Mouse (Mus musculus): ENCODE results near the gene Bphl. TPM values are rescaled to one million over a fixed set of nuclear protein-coding genes. Genes with fewer than 3 reads are reported as not detected.

The Bphl gene
- polyA plus RNA-seq, 1 experiment from 2014 or later: 72.1 TPM

- Histone ChIP-seq H3K4me2 (replicated peaks) (no peak overlapping the region), H3K36me3 (peaks cover 29% of the 10 kb centered on the region), H3K4me3 (replicated peaks) (no peak overlapping the region), H3K9me3 (replicated peaks) (no peaks in the 10 kb centered on the region), H3K27me3 (no peaks in the 10 kb centered on the region), H3K27ac (replicated peaks) (no peak overlapping the region), H3K9ac (no peak overlapping the region), H3K4me1 (peaks cover 12% of the 10 kb centered on the region)
- no peak for ATAC-seq (ENCODE audit: insufficient number of reproducible peaks, low FRiP score, low TSS enrichment, low read depth)
- WGBS: 85% methylated on average over 3 of the region's 3 CpGs
Observed at GRCm38 (mm10) chr13:34035424-34035823, 2.0 kb upstream of the Bphl start.

GRCm38 (mm10) chr13:34036726-34037125, 671 bp upstream of the Bphl start:
- Histone ChIP-seq H3K9me3 (replicated peaks) (no peaks in the 10 kb centered on the region), H3K27me3 (no peaks in the 10 kb centered on the region), H3K4me2 (replicated peaks) (no peak overlapping the region), H3K4me1 (peaks cover 12% of the 10 kb centered on the region), H3K36me3 (peaks cover 19% of the 10 kb centered on the region), H3K27ac (replicated peaks) (peak overlapping the region; percentile 78), H3K9ac (no peak overlapping the region), H3K4me3 (replicated peaks) (no peak overlapping the region)
- ATAC-seq (ENCODE audit: insufficient number of reproducible peaks, low FRiP score, low TSS enrichment, low read depth): no peak
- 84% methylated on average over 5 of the region's 5 CpGs for WGBS

- peak overlapping the region; percentile 62 for H3K4me3 ChIP-seq (replicated peaks)
- 30% methylated on average over 5 of the region's 5 CpGs for WGBS
- no peak for ATAC-seq (ENCODE audit: insufficient number of reproducible peaks, low FRiP score, low TSS enrichment, low read depth)
- no peaks in the 10 kb centered on the region for H3K27me3 ChIP-seq
- H3K4me1 ChIP-seq: peaks cover 12% of the 10 kb centered on the region
- H3K9me3 ChIP-seq (replicated peaks): no peaks in the 10 kb centered on the region
- peaks cover 11% of the 10 kb centered on the region for H3K36me3 ChIP-seq
- H3K27ac ChIP-seq (replicated peaks): peak overlapping the region; percentile 78
- H3K9ac ChIP-seq: peak overlapping the region; percentile 70
- H3K4me2 ChIP-seq (replicated peaks): peak overlapping the region; percentile 65
Observed at GRCm38 (mm10) chr13:34038056-34038432, 647 bp downstream of the Bphl start.

- Histone ChIP-seq H3K9ac (no peak overlapping the region), H3K4me2 (replicated peaks) (peak overlapping the region; percentile 65)
Observed at GRCm38 (mm10) chr13:34038901-34039341, 1.5 kb downstream of the Bphl start.

GRCm38 (mm10) chr13:34040091-34040490, 2.7 kb downstream of the Bphl start:
- Histone ChIP-seq H3K9me3 (replicated peaks) (no peaks in the 10 kb centered on the region), H3K4me3 (replicated peaks) (no peak overlapping the region), H3K27me3 (no peaks in the 10 kb centered on the region), H3K4me1 (peaks cover 12% of the 10 kb centered on the region), H3K4me2 (replicated peaks) (no peak overlapping the region), H3K9ac (no peak overlapping the region), H3K27ac (replicated peaks) (no peak overlapping the region), H3K36me3 (0 out of 2 replicates have a peak, but pooled peaks cover 6% of the 10 kb centered on the region)
- no peak for ATAC-seq (ENCODE audit: insufficient number of reproducible peaks, low FRiP score, low TSS enrichment, low read depth)
- 84% methylated on average over 3 of the region's 3 CpGs for WGBS

More at GRCm38 (mm10) chr13:34038901-34039341, 1.5 kb downstream of the Bphl start:
- Histone ChIP-seq H3K36me3 (peaks cover 2% of the 10 kb centered on the region), H3K4me1 (peaks cover 12% of the 10 kb centered on the region), H3K27me3 (no peaks in the 10 kb centered on the region), H3K27ac (replicated peaks) (no peak overlapping the region), H3K4me3 (replicated peaks) (peak overlapping the region; percentile 62), H3K9me3 (replicated peaks) (no peaks in the 10 kb centered on the region)
- WGBS: 27% methylated on average over 8 of the region's 8 CpGs
- no peak for ATAC-seq (ENCODE audit: insufficient number of reproducible peaks, low FRiP score, low TSS enrichment, low read depth)

- no peak overlapping the region for H3K4me3 ChIP-seq (replicated peaks)
- H3K4me1 ChIP-seq: peaks cover 6% of the 10 kb centered on the region
- H3K27me3 ChIP-seq: no peaks in the 10 kb centered on the region
- 69% methylated on average over 7 of the region's 7 CpGs for WGBS
- peaks cover 23% of the 10 kb centered on the region for H3K36me3 ChIP-seq
- no peak overlapping the region for H3K4me2 ChIP-seq (replicated peaks)
- no peak for ATAC-seq (ENCODE audit: insufficient number of reproducible peaks, low FRiP score, low TSS enrichment, low read depth)
- no peak overlapping the region for H3K27ac ChIP-seq (replicated peaks)
- H3K9me3 ChIP-seq (replicated peaks): no peaks in the 10 kb centered on the region
- no peak overlapping the region for H3K9ac ChIP-seq
Observed at GRCm38 (mm10) chr13:34043716-34044393, 6.5 kb downstream of the Bphl start.

- H3K4me3 ChIP-seq (replicated peaks): no peak overlapping the region
- no peak overlapping the region for H3K27ac ChIP-seq (replicated peaks)
- no peak overlapping the region for H3K9ac ChIP-seq
- no peak for ATAC-seq (ENCODE audit: insufficient number of reproducible peaks, low FRiP score, low TSS enrichment, low read depth)
- no peaks in the 10 kb centered on the region for H3K27me3 ChIP-seq
- 60% methylated on average over 5 of the region's 5 CpGs for WGBS
- no peak overlapping the region for H3K4me2 ChIP-seq (replicated peaks)
- H3K9me3 ChIP-seq (replicated peaks): no peaks in the 10 kb centered on the region
- H3K36me3 ChIP-seq: peaks cover 41% of the 10 kb centered on the region
- H3K4me1 ChIP-seq: 0 out of 2 replicates have a peak, but pooled peaks cover 3% of the 10 kb centered on the region
Observed at GRCm38 (mm10) chr13:34045511-34046249, 8.3 kb downstream of the Bphl start.

- ATAC-seq (ENCODE audit: insufficient number of reproducible peaks, low FRiP score, low TSS enrichment, low read depth): peak; percentile 74
- WGBS: 39% methylated on average over 11 of the region's 11 CpGs
- H3K4me3 ChIP-seq (replicated peaks): no peak overlapping the region
- no peak overlapping the region for H3K27ac ChIP-seq (replicated peaks)
- no peaks in the 10 kb centered on the region for H3K9me3 ChIP-seq (replicated peaks)
- H3K27me3 ChIP-seq: no peaks in the 10 kb centered on the region
- no peak overlapping the region for H3K9ac ChIP-seq
- H3K4me2 ChIP-seq (replicated peaks): no peak overlapping the region
- 0 out of 2 replicates have a peak, but pooled peaks cover 3% of the 10 kb centered on the region for H3K4me1 ChIP-seq
- H3K36me3 ChIP-seq: peaks cover 41% of the 10 kb centered on the region
Observed at GRCm38 (mm10) chr13:34046421-34047012, 9.1 kb downstream of the Bphl start.

- Histone ChIP-seq H3K36me3 (peaks cover 46% of the 10 kb centered on the region), H3K27me3 (no peaks in the 10 kb centered on the region), H3K4me1 (0 out of 2 replicates have a peak, but pooled peaks cover 3% of the 10 kb centered on the region), H3K9ac (no peak overlapping the region), H3K4me3 (replicated peaks) (no peak overlapping the region), H3K27ac (replicated peaks) (no peak overlapping the region), H3K9me3 (replicated peaks) (no peaks in the 10 kb centered on the region), H3K4me2 (replicated peaks) (no peak overlapping the region)
- ATAC-seq (ENCODE audit: insufficient number of reproducible peaks, low FRiP score, low TSS enrichment, low read depth): no peak
- WGBS: 87% methylated on average over 3 of the region's 3 CpGs
Observed at GRCm38 (mm10) chr13:34047526-34047925, 10.1 kb downstream of the Bphl start.

- no peak for ATAC-seq (ENCODE audit: insufficient number of reproducible peaks, low FRiP score, low TSS enrichment, low read depth)
- 93% methylated on average over 8 of the region's 8 CpGs for WGBS
- H3K27ac ChIP-seq (replicated peaks): no peak overlapping the region
- no peak overlapping the region for H3K4me2 ChIP-seq (replicated peaks)
- peaks cover 47% of the 10 kb centered on the region for H3K36me3 ChIP-seq
- H3K9ac ChIP-seq: no peak overlapping the region
- no peak overlapping the region for H3K4me3 ChIP-seq (replicated peaks)
- 0 out of 2 replicates have a peak, but pooled peaks cover 3% of the 10 kb centered on the region for H3K4me1 ChIP-seq
- H3K27me3 ChIP-seq: no peaks in the 10 kb centered on the region
- no peaks in the 10 kb centered on the region for H3K9me3 ChIP-seq (replicated peaks)
Observed at GRCm38 (mm10) chr13:34050479-34050878, 13.1 kb downstream of the Bphl start.

GRCm38 (mm10) chr13:34051692-34052091, 14.3 kb downstream of the Bphl start:
- Histone ChIP-seq H3K27me3 (no peaks in the 10 kb centered on the region), H3K4me2 (replicated peaks) (no peak overlapping the region), H3K27ac (replicated peaks) (no peak overlapping the region), H3K36me3 (peaks cover 54% of the 10 kb centered on the region), H3K9me3 (replicated peaks) (no peaks in the 10 kb centered on the region), H3K4me1 (0 out of 2 replicates have a peak, but pooled peaks cover 1% of the 10 kb centered on the region), H3K9ac (no peak overlapping the region), H3K4me3 (replicated peaks) (no peak overlapping the region)
- WGBS: 97% methylated on average over 3 of the region's 3 CpGs
- ATAC-seq (ENCODE audit: insufficient number of reproducible peaks, low FRiP score, low TSS enrichment, low read depth): no peak

Measured in embryonic facial prominence, embryonic 15.5 days (tissue).